Mouse (Mus musculus): Measurements from ENCODE around the gene Tmprss9.

Gene Tmprss9

DNA sequence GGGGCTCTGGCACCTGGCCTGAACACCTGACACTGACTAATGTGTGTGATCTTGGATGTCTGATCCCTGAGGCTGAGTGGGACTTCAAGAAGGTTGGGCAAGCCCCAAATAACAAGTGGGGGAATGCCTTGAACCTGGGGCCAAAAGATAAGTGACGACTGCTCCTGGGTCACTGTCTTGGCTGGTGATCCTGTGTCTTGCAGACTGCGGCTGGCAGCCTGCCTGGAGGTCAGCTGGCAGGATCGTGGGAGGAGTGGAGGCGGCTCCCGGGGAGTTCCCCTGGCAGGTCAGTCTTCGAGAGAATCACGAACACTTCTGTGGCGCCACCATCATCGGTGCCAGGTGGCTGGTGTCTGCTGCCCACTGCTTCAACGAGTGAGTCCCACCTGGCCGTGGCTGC, 15.5 kb downstream of the Tmprss9 start:
- DNase-seq (ENCODE audit: low read depth, low spot score), result no peak

DNA sequence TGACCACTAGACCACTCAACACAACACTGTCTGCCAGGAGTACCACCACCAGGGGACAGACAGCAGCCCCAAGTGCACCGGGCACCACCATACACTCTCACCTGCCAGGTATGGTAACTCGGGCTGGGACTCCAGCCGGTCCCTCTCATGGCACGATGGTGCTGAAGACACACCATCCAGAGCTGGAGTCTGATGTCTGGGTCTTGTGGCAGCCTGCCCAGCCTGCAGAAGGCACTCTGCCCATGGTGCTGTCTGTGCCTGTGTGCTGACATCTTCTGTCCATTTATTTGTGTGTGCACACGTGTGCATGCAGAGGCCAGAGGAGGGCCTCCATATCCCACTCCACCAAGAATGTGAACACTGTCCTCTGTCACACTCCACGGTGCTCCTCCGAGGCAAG, 23.5 kb downstream of the Tmprss9 start:
- DNase-seq (ENCODE audit: low read depth, low spot score), result no peak

DNA sequence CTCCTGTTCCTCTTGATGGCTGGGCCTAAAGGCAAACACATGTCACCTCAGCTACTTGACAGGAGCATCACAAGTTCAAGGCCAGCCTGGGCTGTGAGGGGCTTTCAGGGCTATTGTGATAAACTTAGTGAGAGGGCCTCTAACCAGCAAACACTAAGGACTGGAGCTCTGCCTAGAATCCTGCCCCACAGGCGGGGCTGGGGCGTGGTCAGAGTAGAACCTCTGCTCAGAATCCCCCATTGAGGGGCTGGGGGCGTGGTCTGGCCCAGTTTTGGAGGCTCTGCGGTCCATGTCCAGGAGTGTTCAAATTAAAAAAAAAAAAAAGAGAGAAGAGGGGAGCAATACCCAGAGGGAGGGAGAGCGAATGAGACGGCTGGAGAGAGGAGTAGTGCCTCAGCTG, 24.0 kb downstream of the Tmprss9 start:
- no peak for DNase-seq (ENCODE audit: low read depth, low spot score)

DNA sequence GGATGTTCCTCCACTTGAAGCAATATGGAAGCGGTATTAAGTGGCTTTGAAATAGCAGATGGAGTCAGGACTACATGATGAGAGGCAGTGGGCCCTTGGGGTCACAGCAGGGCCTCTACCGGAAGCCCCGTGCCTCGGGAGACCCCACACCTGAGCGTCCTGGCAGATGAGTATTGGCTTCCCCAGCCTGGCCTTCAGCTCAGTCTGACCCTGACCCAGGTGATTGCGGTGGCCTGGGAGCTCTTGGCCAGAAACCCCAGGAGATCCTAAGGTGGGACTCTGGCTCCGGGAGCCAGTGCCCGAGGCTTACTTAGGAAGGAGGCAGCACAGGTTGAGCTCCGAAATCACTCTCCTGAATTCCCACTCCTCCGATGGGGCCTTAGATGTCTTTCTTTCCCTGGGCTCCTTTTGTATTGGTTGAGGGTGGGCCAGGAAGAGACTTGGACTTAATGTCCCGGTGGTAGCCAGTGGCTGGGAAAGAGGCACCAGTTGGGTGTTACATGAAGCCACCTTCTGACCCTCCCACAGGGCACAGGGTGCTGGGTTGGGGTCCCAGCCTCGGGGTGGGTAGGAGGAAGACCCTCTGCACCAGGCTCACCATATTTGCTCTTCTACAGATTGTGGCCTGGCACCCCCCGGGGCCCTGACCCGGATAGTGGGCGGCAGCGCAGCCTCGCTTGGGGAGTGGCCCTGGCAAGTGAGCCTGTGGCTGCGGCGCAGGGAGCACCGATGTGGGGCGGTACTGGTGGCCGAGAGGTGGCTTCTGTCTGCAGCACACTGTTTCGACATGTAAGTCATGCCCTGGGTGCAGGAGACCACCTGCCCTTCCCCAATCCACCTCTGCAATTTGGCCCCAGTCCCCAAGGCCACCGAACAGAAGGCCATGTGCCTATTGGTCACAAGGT, 25.2 kb downstream of the Tmprss9 start:
- DNase-seq (ENCODE audit: low read depth, low spot score), result no peak

DNA sequence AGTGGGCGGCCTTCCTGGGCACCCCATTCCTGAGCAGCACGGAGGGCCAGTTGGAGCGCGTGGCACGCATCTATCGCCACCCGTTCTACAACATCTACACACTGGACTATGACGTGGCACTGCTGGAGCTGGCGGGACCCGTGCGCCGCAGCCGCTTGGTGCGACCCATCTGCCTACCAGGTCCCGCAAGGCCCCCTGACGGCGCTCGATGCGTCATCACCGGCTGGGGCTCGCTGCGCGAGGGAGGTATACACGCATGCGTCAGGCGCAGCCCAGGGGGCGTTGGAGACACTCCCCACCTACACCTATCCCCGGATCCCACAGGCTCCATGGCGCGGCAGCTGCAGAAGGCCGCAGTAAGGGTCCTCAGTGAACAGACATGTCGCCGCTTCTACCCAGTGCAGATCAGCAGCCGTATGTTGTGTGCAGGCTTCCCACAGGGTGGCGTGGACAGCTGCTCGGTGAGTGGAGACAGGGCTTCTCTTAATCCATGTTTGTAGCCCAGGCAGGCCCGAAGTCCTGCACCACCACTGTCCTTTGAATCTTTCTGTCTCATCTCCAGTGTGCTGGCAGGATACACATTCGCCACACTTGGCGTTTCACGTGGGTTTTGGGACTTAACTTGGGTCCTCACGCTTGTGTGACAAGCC, 26.3 kb downstream of the Tmprss9 start:
- DNase-seq (ENCODE audit: low read depth, low spot score), result peak; percentile 62

DNA sequence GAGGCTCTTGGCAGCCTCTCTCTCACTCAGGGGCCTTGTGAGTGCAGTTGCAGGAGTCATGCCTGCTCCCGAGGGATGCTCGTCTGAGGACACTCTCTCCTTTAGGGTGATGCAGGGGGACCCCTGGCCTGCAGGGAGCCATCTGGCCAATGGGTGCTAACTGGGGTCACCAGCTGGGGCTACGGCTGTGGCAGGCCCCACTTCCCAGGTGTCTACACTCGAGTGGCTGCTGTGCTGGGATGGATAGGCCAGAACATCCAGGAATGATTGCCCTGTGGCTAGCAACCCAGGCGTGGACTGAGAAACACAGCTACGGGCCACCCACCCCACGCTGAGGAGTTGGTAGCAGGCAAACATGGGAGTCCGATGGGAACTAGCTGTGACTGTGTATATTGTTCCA, 27.4 kb downstream of the Tmprss9 start:
- DNase-seq (ENCODE audit: low read depth, low spot score), result no peak

DNA sequence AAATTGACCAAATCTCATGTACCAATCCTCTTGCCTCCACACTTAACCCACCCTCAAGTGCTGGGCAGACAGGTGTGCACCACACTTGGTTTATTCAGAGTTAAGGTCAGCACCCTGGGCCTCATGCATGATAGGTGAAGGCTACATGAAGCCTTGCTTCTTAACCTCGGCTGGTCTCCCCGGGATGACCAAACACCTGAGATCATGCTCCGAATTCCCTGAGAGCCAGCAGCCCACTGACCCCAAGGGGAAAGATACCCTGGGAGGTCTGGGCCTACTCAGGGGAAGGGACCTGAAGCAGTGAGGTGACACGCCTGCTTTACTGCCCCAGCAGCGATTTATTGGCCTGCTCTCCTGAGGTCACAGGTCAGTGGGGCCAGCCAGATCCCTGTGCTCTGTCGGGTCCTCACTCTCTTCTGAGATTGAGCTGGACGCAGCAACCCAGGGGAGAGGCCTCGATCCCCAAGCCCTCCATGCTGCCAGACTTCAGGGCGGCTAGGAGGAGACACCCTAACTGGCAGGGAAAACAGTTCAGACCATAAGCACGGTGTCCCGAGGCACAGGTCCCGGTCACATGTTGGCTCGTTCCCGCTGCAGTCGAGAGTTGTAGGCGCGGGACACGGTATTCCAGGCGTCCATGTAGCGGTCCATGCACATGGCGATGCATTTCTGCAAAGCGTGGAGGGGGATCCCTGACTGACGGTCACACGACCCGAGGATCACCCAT, 28.1 kb downstream of the Tmprss9 start:
- DNase-seq (ENCODE audit: low read depth, low spot score), result no peak

DNA sequence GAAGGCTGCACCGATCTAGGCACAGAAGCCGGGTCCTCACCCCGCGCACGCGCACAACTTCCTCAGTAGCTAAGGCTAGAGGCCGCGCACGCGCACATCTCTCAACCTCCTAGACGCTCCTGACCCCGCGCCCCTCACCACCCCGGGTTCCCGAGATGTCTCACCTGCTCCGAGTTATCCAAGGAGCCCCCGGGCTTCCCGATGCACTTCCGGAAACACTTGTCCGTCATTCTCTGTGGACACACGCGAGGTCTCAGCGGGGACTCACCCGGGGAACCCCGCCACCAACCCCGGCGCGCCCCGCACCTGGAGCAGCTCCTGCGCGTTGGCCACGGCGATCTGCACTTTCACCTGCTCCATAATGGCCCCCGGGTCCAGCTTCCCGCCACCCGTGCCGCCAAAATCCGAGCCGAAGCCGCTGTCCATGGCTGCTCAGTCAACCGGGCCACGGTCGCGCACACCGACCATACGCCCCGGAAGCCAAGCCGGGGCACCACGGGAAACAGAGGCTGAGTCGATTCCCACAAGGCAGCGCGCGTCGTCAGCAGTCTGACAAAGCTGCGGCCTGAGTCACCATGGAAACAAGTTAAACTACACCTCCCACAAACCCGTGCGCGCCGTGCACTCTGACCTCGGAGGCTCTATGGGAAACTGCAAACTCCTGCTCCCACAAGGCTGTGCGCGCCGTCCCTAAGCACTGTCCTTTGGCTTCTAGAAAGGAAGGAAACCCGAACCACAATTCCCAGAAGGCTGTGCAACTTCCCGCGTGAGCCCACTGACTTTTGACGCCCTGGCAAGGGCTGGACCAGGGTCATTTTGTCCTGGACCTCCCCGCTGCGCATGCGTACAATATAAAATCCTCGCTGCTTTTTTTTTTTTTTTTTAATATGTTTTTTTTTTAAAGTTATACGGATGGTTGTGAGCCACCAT, 28.9 kb downstream of the Tmprss9 start, which contains the start of gene Timm13:
Gene Timm13, minus strand, starts transcription at position 652 of the 930 bp plus-strand sequence.
- peak; percentile 100 for DNase-seq (ENCODE audit: low read depth, low spot score)

DNA sequence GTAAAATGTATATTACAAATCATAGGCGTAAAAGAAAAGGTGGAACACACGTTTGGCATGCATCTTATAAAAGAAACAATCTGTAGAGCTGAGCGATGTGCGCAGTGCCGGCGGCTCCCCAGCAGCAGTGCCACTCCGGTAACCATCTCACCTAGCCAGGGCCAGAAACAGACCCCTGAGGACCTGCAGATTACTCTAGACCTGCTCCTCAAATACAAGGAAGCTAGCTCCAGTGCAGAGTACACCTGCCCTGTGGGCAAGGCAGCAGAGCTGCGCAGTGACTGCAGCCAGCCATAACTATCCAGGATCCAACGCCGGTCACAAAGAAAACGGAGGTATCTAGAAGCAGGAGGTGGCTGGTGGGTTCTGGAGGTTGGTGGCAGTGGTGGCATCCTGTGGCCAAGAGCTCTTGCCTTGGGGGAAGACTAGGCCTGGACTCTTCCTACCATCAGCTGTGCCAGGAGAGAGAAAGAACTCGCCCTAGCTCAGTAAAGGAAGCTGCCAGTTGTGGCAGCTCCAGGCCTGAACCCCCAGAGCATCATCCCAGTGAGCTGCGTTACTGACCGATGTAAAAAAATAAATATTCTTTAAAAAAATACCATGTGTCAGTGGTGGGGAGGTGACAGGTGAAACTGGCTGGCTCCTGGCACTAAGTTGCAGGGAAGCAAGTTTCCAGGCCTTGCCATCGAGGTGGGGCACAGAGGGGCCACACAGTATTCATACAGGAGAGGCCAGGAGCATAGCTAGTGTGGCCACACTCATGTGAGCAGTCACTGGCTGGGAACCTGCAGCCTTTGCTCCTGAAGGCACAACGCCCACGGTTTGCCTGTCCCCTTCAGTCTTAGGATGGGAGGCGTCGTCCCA, 30.0 kb downstream of the Tmprss9 start:
- no peak for DNase-seq (ENCODE audit: low read depth, low spot score)

DNA sequence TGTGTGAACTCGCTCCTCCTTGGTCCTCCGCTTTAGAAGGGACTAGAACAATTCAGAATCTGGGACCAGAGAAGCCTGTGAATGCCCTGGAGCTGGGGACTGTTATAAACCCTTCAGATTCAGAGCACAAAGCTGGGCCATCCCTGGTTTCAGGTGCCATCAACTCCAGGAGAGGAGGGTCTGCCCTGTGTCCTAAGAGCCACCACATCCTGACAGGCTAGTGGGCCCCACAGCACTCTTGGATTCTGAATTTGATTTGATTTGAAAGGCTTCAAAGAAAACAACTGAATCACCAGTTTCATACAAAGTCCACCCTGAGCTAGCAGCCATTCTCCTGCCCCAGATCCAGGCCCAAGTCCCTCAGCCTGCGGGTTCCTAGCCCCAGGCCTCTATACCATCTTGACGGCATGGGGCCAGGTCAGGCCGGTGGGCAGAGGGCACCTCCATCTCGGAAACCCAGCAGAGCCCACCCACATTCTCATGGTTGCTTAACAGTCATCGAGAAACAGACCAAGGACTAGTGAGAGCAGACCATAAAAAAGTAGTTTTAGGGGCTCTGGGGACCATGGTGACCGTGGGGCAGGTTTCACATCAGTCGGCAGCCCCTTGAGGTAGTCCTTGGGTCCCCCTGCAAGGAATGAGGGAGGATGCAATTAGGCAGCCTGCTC, 30.8 kb downstream of the Tmprss9 start:
- DNase-seq (ENCODE audit: low read depth, low spot score), result no peak

DNA sequence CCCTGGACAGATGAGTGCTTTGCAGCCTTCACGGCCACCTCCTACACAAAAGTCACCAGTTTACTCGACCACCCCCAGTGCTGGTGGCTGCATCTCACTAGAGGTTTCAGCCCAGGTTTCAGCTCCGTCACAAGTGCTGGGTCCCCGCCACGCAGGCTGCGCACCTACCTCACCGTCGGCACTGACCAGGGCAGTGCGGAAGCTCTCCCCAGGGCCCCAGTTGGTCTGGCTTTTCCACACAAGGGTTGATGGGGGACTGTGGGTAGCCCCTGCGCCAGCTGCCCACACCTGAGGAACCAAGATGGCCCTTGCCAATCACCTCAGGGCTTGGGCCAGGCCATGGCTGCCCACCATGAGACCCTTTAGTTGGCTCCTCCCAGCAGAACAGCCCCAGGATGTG, 31.6 kb downstream of the Tmprss9 start:
- DNase-seq (ENCODE audit: low read depth, low spot score), result no peak

DNA sequence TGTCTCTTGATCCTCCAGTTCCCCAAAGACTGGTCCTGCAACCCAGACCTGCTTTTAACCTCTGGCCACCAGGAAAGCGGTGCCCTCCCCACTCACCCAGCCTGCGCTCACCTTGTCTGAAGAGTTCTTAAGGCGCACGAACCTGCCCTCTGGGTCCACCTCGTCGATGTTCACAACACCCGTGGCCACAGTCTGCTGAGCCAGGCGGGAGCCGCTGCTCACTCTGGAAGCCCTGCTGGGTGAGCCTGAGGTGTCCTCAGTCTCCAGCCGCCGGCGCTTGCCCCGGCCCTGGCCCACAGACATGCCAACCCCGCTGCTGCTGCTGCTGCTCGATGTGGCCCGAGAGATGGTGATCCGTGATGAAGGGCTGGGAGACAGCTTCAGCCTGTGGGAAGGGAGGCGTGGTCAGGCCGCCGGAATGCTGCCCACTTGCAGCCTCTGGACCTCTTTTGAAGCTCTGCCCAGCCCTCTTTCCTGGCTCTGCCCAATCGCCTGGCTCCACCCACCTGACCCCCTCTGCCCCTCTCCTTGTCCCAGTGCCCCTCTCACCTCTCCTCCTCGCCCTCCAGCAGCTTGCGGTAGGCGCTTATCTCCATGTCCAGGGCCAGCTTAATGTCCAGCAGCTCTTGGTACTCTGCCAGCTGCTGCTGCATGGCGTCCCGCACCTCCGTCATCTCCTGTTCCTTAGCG, 32.5 kb downstream of the Tmprss9 start:
- no peak for DNase-seq (ENCODE audit: low read depth, low spot score)

DNA sequence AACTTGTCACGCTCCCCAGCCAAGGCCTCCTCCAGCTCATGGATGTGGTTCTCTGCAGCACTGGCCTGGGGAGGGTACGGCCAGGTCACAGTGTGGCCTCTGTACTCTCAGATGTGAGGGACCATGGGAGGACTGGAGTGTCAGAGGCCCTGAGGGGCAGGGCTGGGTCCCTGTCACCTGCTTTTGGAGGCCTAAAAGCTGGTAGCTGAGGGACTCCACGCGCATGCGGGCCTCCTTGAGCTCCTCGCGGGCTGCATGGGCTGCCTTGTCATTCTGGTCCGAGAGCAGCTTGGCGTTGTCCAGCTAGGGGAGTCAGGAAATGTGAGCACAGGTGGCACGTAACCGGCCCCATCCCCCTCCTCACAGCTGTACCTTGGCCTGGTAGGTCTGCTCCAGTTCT, 33.1 kb downstream of the Tmprss9 start:
- no peak for DNase-seq (ENCODE audit: low read depth, low spot score)

DNA sequence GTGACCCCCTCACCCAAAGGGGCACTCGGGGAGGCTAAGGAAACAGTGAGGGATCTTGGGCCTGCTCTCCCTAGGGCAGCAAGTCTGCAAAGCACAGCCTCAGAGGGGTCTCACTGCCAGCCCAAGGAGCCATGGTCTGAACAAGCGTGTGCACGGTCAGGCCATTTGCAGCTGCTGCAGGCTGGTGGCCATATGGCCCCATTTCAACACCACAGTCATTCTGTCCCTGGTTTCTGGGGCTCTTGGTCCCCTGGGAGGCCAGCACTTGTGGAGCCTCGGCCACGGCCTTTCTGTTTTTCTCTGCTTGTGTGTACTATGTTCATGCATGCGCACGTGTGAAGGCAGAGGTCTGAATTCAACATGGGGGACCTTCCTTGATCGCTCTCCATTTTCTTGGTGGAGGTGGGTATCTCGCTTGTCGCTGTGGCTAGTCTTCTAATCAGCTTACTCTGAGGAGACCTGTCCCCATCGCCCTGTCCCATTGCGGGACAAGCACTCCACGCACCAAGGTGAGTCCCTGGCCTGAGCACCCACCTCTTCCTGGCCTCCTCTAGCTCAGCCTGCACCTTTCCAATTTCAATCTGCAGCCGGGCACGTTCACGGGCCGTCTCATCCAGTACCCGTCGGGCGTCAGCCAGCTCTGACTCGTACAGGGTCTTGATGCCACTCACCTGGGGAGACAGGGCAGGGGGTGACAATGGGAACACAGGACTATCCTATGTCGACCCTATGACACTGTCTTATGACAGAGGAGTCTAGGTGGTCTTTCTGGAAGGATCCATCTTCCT, 37.9 kb downstream of the Tmprss9 start:
- DNase-seq (ENCODE audit: low read depth, low spot score), result no peak

DNA sequence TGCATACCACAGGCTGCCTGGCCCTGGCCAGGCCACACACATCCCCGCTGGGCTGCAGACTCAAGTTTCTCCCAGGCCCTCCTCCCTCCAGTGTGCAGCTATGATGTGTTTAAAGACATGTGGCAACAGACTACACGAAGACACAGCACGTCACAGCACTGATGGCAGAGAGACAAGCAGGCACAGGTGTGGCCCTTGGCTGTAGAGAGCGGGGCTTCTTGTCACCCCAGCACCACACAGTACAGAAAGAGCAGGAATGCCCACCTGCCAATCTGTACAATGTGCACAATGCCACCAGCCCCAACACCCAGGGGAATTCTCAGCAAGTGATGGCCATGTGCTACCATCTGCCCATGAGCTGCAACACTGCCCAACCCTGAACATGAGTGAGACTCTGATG, 39.7 kb downstream of the Tmprss9 start:
- DNase-seq (ENCODE audit: low read depth, low spot score), result no peak

DNA sequence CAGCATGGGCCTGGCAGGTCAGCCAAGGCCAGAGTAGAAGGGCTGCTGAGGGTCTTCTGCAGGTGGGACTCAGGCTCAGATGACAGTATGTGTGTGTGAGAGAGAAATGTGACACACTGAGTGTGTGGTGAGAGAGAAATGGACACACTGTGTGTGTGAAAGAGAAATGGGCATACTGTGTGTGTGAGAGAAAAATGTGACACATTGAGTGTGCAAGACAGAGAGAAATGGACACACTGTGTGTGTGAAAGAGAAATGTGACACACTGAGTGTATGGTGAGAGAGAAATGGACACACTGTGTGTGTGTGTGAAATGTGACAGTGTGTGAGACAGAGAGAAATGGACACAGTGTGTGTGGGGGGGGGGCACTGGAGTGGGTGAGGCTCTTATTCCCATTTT, 40.2 kb downstream of the Tmprss9 start:
- DNase-seq (ENCODE audit: low read depth, low spot score), result no peak

DNA sequence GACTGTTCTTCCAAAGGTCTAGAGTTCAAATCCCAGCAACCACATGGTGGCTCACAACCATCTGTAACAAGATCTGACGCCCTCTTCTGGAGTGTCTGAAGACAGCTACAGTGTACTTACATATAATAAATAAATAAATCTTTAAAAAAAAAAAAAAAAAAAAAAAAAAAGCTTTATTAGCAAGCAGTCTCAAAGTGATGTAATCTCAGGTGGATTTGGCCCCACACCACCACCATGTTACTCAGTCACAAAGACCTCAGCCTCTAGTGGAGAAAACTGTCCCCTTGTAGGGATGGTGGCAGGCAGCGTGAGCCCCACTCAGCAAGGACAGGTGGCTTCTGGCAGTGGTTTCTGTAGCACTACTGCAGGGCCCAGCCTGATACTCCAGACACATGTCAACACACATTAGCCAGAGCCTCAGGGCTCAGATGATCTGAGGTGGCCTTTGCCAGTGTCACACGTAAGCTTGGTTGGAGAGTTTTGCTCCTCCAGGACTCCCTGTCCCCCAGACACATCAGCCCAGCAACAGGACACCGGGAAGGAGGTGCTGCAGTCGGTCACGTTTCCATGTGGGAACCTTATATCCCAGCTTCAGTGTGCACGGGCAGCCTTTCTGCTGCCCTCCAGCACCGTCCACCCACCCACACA, 41.8 kb downstream of the Tmprss9 start:
- DNase-seq (ENCODE audit: low read depth, low spot score), result no peak

DNA sequence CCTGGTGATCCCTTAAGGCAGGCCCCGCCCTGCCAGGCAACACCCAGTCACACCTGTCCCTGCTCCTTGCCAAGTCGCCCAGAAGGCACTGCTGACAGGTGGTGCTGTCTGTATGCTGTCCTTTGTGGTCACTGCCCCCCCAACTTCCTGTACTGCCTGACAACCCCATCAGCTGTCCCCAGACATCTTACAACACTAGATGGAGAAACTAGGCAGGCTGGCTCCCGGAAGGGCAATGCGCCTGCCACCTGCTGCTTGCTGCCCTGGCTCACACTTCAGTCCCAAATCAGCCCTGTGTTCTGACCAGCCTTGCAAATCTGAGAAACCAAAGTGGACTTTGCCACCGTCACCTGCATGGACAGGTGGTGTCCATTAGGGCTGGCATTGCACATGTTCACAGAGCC, 42.6 kb downstream of the Tmprss9 start:
- no peak for DNase-seq (ENCODE audit: low read depth, low spot score)

All from telencephalon, adult 2 months (tissue).